Mouse (Mus musculus) lung, postnatal 10 days (tissue): ENCODE data around the gene Zfp42.

Experiments
- DNase-seq: peaks from one replicate; pipeline ENCODE4 v3.0.0; 2021

Gene Zfp42

GRCm38 (mm10) chr8:43248707-43249106 lies 58.1 kb downstream of the Zfp42 start:
- DNase-seq = no peak
